Comparison of ENCODE assay signal across 10 mouse cellular contexts in the genomic region with DNA sequence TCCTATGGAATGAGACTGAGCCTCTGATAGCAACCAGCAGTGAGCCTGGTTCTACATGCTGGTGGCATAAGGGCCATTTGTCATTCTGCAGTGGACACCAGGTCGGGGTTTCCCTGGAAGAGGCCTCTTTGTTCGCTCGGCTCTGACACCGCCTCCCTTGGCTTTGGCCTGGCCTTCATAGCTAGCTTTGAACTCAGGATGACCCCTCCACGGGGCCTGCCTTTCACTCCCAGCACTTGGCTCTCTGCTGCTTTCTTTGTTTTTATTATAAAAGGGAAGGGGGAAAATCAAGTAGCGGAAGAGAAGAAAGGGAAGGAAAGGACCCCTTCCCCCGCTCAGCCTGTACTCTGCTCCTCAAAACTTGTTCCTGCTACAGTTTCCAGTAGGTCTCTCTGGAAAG. TPM values are rescaled to one million over a fixed set of nuclear protein-coding genes. Genes with fewer than 3 reads are reported as not detected.
DNase-seq lines count a peak whose midpoint lies in the region; ATAC-seq and TF ChIP-seq lines count a peak whose summit lies in the region.
"Had no signal": no experiment of that assay in that cellular context is flagged by ENCODE, and none has a peak within 500 bp of the region (broad histone marks: within the 10 kb centered on the region; RNA-seq: fewer than 3 reads in every experiment).

No protein-coding gene starts in this region.

- no peak overlapping the region for H3K9ac ChIP-seq in hindbrain, postnatal 0 days (replicated peaks; ENCODE audit: low read length)
- H3K9ac ChIP-seq in lung, postnatal 0 days (replicated peaks; ENCODE audit: low read depth): no peak overlapping the region

- H3K4me2 ChIP-seq in hindbrain, postnatal 0 days (ENCODE audit: low read depth, low read length): no peak overlapping the region
- 0 out of 2 replicates have a peak overlapping the region, but pooled peaks have one; percentile 6 for H3K4me2 ChIP-seq in lung, postnatal 0 days (replicated peaks; ENCODE audit: low read depth, low read length)

- WGBS in kidney, adult 2 months: 50% methylated on average over 7 of the region's 7 CpGs
- 24% methylated on average over 7 of the region's 7 CpGs for WGBS in embryonic facial prominence, embryonic 10.5 days
- WGBS in hindbrain, postnatal 0 days: 24% methylated on average over 7 of the region's 7 CpGs
- 17% methylated on average over 7 of the region's 7 CpGs for WGBS in lung, postnatal 0 days

- TF ChIP-seq CTCF in kidney, adult 2 months (conservative IDR thresholded peaks at IDR 0.05; ENCODE audit: insufficient read depth, insufficient read length, low read depth, low read length): no peak
- no peak for TF ChIP-seq CTCF in hindbrain, postnatal 0 days (IDR thresholded peaks at IDR 0.05; ENCODE audit: low read depth)
- TF ChIP-seq CTCF in lung, postnatal 0 days (IDR thresholded peaks at IDR 0.05): no peak

- no peak for TF ChIP-seq EP300 in lung, postnatal 0 days (IDR thresholded peaks at IDR 0.05)

- H3K4me1 ChIP-seq in kidney, adult 2 months (ENCODE audit: control insufficient read depth, insufficient read depth, low read length): 0 out of 2 replicates have a peak, but pooled peaks cover 8% of the 10 kb centered on the region
- peaks cover 81% of the 10 kb centered on the region for H3K4me1 ChIP-seq in embryonic facial prominence, embryonic 10.5 days
- no peaks in the 10 kb centered on the region for H3K4me1 ChIP-seq in hindbrain, postnatal 0 days (ENCODE audit: insufficient read depth, low read length)
- peaks cover 13% of the 10 kb centered on the region for H3K4me1 ChIP-seq in lung, postnatal 0 days (ENCODE audit: insufficient read depth, low read depth, low read length)

- DNase-seq in kidney, adult 2 months: peak; percentile 51
- DNase-seq in kidney, adult 18-20 months: no peak
- peak; percentile 54 for DNase-seq in embryonic facial prominence, embryonic 10.5 days (ENCODE audit: low spot score)
- DNase-seq in hindbrain, postnatal 0 days (ENCODE audit: low spot score): peak; percentile 72
- peak; percentile 73 for DNase-seq in lung, postnatal 0 days (ENCODE audit: low spot score)
- DNase-seq in gastrocnemius, postnatal 10 days: no peak
- DNase-seq in T-cell, adult 2 months (ENCODE audit: low spot score): no peak

- no peak overlapping the region for H3K4me3 ChIP-seq in kidney, adult 2 months (ENCODE audit: insufficient read depth, low read depth, low read length)
- H3K4me3 ChIP-seq in embryonic facial prominence, embryonic 10.5 days: 0 out of 2 replicates have a peak overlapping the region, but pooled peaks have one; percentile 5
- H3K4me3 ChIP-seq in hindbrain, postnatal 0 days (ENCODE audit: low read length): no peak overlapping the region
- no peak overlapping the region for H3K4me3 ChIP-seq in lung, postnatal 0 days (ENCODE audit: low read depth, low read length)
- H3K4me3 ChIP-seq: myocyte had no signal

- peak; percentile 65; the same call in 1 of the 2 replicates for ATAC-seq in hindbrain, postnatal 0 days
- peak; percentile 52 for ATAC-seq in lung, postnatal 0 days
- no peak for ATAC-seq in monocyte, adult 5-6 weeks (replicated peaks; ENCODE audit: insufficient number of reproducible peaks, low FRiP score, low TSS enrichment, poor library complexity, severe bottlenecking)

- no peaks in the 10 kb centered on the region for H3K9me3 ChIP-seq in embryonic facial prominence, embryonic 10.5 days
- H3K9me3 ChIP-seq in hindbrain, postnatal 0 days (ENCODE audit: low read length): no peaks in the 10 kb centered on the region
- no peaks in the 10 kb centered on the region for H3K9me3 ChIP-seq in lung, postnatal 0 days (ENCODE audit: low read length)

- no peaks in the 10 kb centered on the region for H3K36me3 ChIP-seq in kidney, adult 2 months (ENCODE audit: control insufficient read depth, insufficient read depth, low read length)
- H3K36me3 ChIP-seq in embryonic facial prominence, embryonic 10.5 days (replicated peaks): peaks cover 27% of the 10 kb centered on the region
- H3K36me3 ChIP-seq in hindbrain, postnatal 0 days (ENCODE audit: insufficient read depth, low read length): no peaks in the 10 kb centered on the region
- no peaks in the 10 kb centered on the region for H3K36me3 ChIP-seq in lung, postnatal 0 days (ENCODE audit: insufficient read depth, low read length)

- no peaks in the 10 kb centered on the region for H3K27me3 ChIP-seq in kidney, adult 2 months (replicated peaks; ENCODE audit: control insufficient read depth, insufficient read depth, low read length)
- peaks cover 50% of the 10 kb centered on the region for H3K27me3 ChIP-seq in embryonic facial prominence, embryonic 10.5 days (replicated peaks; ENCODE audit: low read depth, poor library complexity, severe bottlenecking)
- H3K27me3 ChIP-seq in hindbrain, postnatal 0 days (ENCODE audit: insufficient read depth, low read length): 0 out of 2 replicates have a peak, but pooled peaks cover 4% of the 10 kb centered on the region
- no peaks in the 10 kb centered on the region for H3K27me3 ChIP-seq in lung, postnatal 0 days (replicated peaks; ENCODE audit: insufficient read depth, low read length)

- TF ChIP-seq POLR2A in kidney, adult 2 months (IDR thresholded peaks at IDR 0.05; ENCODE audit: low read depth, low read length): no peak

- peak overlapping the region; percentile 53 for H3K27ac ChIP-seq in kidney, adult 2 months (ENCODE audit: insufficient read depth, low read depth, low read length)
- peak overlapping the region; percentile 74 for H3K27ac ChIP-seq in embryonic facial prominence, embryonic 10.5 days (replicated peaks)
- no peak overlapping the region for H3K27ac ChIP-seq in hindbrain, postnatal 0 days
- H3K27ac ChIP-seq in lung, postnatal 0 days (ENCODE audit: low read length): peak overlapping the region; percentile 72

RNA-seq across cellular contexts. Expression of a gene that starts 7.0 kb away (rescaled TPM):
- 6.4 and 6.7 TPM in 2 replicates for polyA plus RNA-seq in kidney, adult 2 months (2012; rRNA removed)
- 54.4 and 63.0 TPM in 2 replicates for polyA plus RNA-seq in embryonic facial prominence, embryonic 10.5 days (2016; fragmentation: Nextera tagmentation; extraction: Ambion mirVana)
- total RNA-seq in hindbrain, postnatal 0 days (2014; rRNA removed): 6.2 and 12.0 TPM in 2 replicates
- 39.1 and 39.5 TPM in 2 replicates for polyA plus RNA-seq in hindbrain, postnatal 0 days (2015; fragmentation: Nextera tagmentation; extraction: Ambion mirVana)
- polyA plus RNA-seq in lung, postnatal 0 days (2015; fragmentation: Nextera tagmentation; extraction: Ambion mirVana): 67.5 and 72.6 TPM in 2 replicates
- not detected in 3 replicates for total RNA-seq in monocyte, adult 5-6 weeks (2017)
- 1 to 10 TPM; 5.9 to 6.9 TPM for total RNA-seq in gastrocnemius, postnatal 10 days (2021)

RNA-seq across cellular contexts. Expression of a gene that starts 56.1 kb away (rescaled TPM):
- not detected in 2 replicates for polyA plus RNA-seq in kidney, adult 2 months (2012; rRNA removed)
- polyA plus RNA-seq in embryonic facial prominence, embryonic 10.5 days (2016; fragmentation: Nextera tagmentation; extraction: Ambion mirVana): 0.44 and 0.65 TPM in 2 replicates
- total RNA-seq in hindbrain, postnatal 0 days (2014; rRNA removed): 1.4 TPM in 1 of 2 replicates, not detected in the other
- polyA plus RNA-seq in hindbrain, postnatal 0 days (2015; fragmentation: Nextera tagmentation; extraction: Ambion mirVana): 1.1 and 1.9 TPM in 2 replicates
- 2.5 and 3.8 TPM in 2 replicates for polyA plus RNA-seq in lung, postnatal 0 days (2015; fragmentation: Nextera tagmentation; extraction: Ambion mirVana)
- total RNA-seq in monocyte, adult 5-6 weeks (2017): not detected in 3 replicates
- not detected for total RNA-seq in gastrocnemius, postnatal 10 days (2021)
- total RNA-seq: ES-E14 had no signal

Comparison
In these comparisons a context has a peak if more than half of its experiments do, and no peak if none do; other contexts are left out.
1. DNase-seq: peak in kidney, adult 2 months (single experiment), embryonic facial prominence, embryonic 10.5 days (single experiment), hindbrain, postnatal 0 days (single experiment) and lung, postnatal 0 days (single experiment); none in kidney, adult 18-20 months (single experiment), gastrocnemius, postnatal 10 days (single experiment) and T-cell, adult 2 months (single experiment).